Mouse (Mus musculus) heart, postnatal 25 days (tissue): ENCODE results near the gene Chchd3. TPM values are rescaled to one million over a fixed set of nuclear protein-coding genes. Genes with fewer than 3 reads are reported as not detected.

Experiments
- DNase-seq: peaks from one replicate; pipeline ENCODE4 v3.0.0; 2022; ENCODE audit warnings: low spot score
- intact Hi-C: fragments of 180-260 bp; cut with DNase I; formaldehyde crosslinking; loops from one replicate; pipeline ENCODE4 v1.15.1; 2025
- total RNA-seq, 2 experiments: library from RNA; stranded (reverse); gene quantifications; 2 replicates each; pipeline ENCODE4 v1.2.3; 2021

The Chchd3 gene
- total RNA-seq, 2 experiments from 2014 or later, result 549 to 559 TPM

GRCm38 (mm10) chr6:32837165-32837938 is 222.7 kb downstream of the Chchd3 start:
- intact Hi-C loops, result no loop called here
- no peak for DNase-seq

GRCm38 (mm10) chr6:32823856-32824620 is 236.0 kb downstream of the Chchd3 start:
- intact Hi-C loops, result no loop called here
- no peak for DNase-seq

- DNase-seq, result no peak
- intact Hi-C loops, result no loop called here
Observed at GRCm38 (mm10) chr6:32818961-32819360, 241.1 kb downstream of the Chchd3 start.

- intact Hi-C loops, result no loop called here
- DNase-seq, result no peak
Observed at GRCm38 (mm10) chr6:32808796-32809195, 251.3 kb downstream of the Chchd3 start.

GRCm38 (mm10) chr6:32807771-32808170 is 252.3 kb downstream of the Chchd3 start:
- intact Hi-C loops, result no loop called here

GRCm38 (mm10) chr6:32803646-32804045 is 256.4 kb downstream of the Chchd3 start:
- no peak for DNase-seq
- intact Hi-C loops, result no loop called here

More at GRCm38 (mm10) chr6:32807771-32808170, 252.3 kb downstream of the Chchd3 start:
- no peak for DNase-seq

GRCm38 (mm10) chr6:32801776-32802175 is 258.3 kb downstream of the Chchd3 start:
- DNase-seq, result no peak
- intact Hi-C loops, result no loop called here

- intact Hi-C loops, result no loop called here
- DNase-seq, result no peak
Observed at GRCm38 (mm10) chr6:32797525-32797924, 262.5 kb downstream of the Chchd3 start.

GRCm38 (mm10) chr6:32795653-32796500 is 264.2 kb downstream of the Chchd3 start:
- DNase-seq, result no peak
- intact Hi-C loops, result no loop called here

GRCm38 (mm10) chr6:32793575-32793974 is 266.5 kb downstream of the Chchd3 start:
- intact Hi-C loops, result no loop called here
- no peak for DNase-seq

- DNase-seq, result no peak
- intact Hi-C loops, result no loop called here
Observed at GRCm38 (mm10) chr6:32793163-32793562, 266.9 kb downstream of the Chchd3 start.

- intact Hi-C loops, result no loop called here
- DNase-seq, result no peak
Observed at GRCm38 (mm10) chr6:32790487-32790886, 269.6 kb downstream of the Chchd3 start.

- intact Hi-C loops, result no loop called here
- DNase-seq, result no peak
Observed at GRCm38 (mm10) chr6:32787399-32787798, 272.7 kb downstream of the Chchd3 start.

- no peak for DNase-seq
- intact Hi-C loops, result no loop called here
Observed at GRCm38 (mm10) chr6:32786196-32786595, 273.9 kb downstream of the Chchd3 start.

- no peak for DNase-seq
- intact Hi-C loops, result no loop called here
Observed at GRCm38 (mm10) chr6:32783102-32783501, 277.0 kb downstream of the Chchd3 start.

- no peak for DNase-seq
- intact Hi-C loops, result no loop called here
Observed at GRCm38 (mm10) chr6:32780602-32781001, 279.5 kb downstream of the Chchd3 start.

- DNase-seq, result no peak
- intact Hi-C loops, result no loop called here
Observed at GRCm38 (mm10) chr6:32776384-32776783, 283.7 kb downstream of the Chchd3 start.

GRCm38 (mm10) chr6:32754524-32754923 is 305.5 kb downstream of the Chchd3 start:
- DNase-seq, result no peak
- intact Hi-C loops, result no loop called here

- DNase-seq, result no peak
- intact Hi-C loops, result no loop called here
Observed at GRCm38 (mm10) chr6:32749821-32750220, 310.2 kb downstream of the Chchd3 start.

GRCm38 (mm10) chr6:32748777-32749176 is 311.3 kb downstream of the Chchd3 start:
- DNase-seq, result no peak
- intact Hi-C loops, result no loop called here
